Mouse (Mus musculus): ENCODE data around the gene 2210016L21Rik.

2210016L21Rik gene

DNA sequence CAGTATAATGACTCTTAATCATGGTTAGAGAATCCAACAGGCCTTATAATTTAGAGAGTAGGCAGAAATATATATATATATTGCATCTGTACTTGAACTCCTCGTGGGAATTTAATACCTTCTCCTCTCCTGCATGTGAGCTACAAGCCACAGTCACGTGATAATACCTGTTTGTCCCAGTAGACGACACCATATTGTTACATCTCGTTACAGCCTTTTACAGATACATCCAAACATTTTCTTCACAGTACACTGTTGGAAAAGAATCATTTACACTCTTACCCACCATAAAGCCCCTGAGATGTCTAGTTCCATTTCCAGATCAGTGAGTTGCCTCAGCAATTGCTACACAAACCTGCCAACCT lies 790 bp downstream of the 2210016L21Rik start:
- no peak for DNase-seq (ENCODE audit: extremely low read depth, low read depth)

DNA sequence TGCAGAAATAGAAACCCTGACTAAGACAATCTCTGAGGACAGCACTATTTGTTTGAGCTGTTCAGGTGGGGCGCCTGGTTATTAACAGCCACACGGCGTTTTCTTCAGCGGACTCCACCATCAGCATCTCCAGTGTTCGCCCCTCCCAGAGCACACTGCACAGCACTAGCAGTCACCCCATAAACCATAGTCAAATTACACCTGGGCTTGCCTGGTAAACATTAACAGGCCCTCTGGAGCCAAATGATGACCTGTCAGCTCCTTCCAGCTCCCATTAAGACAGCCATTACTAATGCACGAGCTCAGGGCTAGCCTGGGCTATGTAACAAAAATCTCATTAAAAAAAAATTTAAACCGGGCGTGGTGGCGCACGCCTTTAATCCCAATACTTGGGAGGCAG lies 3.1 kb downstream of the 2210016L21Rik start:
- DNase-seq (ENCODE audit: extremely low read depth, low read depth) = no peak

DNA sequence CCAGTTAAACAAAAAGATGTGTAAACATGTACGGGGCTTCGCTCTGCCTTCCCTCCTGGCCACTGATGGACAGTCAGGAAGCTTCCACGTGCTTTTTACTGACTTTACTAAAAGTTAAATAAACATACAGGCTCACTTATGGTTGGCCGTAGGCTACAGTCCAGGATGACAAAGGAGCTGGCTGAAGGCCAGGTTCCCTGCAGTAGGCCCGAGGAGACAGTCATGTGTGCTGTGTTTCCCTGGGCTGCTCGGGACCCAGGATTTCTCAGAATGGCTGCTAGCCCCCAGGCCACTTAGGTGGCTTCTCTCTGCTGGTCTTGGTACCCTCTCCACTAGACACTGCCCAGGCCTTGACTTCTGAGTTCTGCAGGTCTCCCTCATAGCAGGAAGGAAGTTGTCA lies 6.9 kb downstream of the 2210016L21Rik start:
- DNase-seq (ENCODE audit: extremely low read depth, low read depth) = no peak

GRCm38 (mm10) chr5:114949316-114949715 lies 7.4 kb downstream of the 2210016L21Rik start:
- DNase-seq (ENCODE audit: extremely low read depth, low read depth) = no peak

DNA sequence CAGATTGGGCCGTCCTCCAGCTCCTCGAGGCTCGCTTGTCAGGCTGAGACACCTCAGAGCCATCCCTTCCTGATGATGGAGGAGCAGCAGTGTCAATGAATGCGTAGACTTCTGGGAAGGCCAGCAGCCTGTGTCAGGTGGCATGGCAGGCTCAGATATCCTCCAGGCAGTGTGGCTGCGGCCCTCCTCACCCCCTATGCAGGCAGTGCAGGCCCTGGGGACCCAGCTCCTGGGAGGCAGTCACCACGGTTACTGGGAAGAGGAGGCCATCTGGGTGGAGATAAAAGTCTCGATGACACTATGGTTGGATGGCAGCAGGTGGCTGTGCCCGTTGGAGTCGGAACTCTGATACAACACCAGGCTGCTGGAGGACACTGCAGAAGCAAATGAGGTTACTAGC lies 7.9 kb downstream of the 2210016L21Rik start:
- no peak for DNase-seq (ENCODE audit: extremely low read depth, low read depth)

- no peak for DNase-seq (ENCODE audit: extremely low read depth, low read depth)
Measured at GRCm38 (mm10) chr5:114950669-114951068, 8.7 kb downstream of the 2210016L21Rik start.

- no peak for DNase-seq (ENCODE audit: extremely low read depth, low read depth)
Measured at GRCm38 (mm10) chr5:114951279-114951880, 9.4 kb downstream of the 2210016L21Rik start.

DNA sequence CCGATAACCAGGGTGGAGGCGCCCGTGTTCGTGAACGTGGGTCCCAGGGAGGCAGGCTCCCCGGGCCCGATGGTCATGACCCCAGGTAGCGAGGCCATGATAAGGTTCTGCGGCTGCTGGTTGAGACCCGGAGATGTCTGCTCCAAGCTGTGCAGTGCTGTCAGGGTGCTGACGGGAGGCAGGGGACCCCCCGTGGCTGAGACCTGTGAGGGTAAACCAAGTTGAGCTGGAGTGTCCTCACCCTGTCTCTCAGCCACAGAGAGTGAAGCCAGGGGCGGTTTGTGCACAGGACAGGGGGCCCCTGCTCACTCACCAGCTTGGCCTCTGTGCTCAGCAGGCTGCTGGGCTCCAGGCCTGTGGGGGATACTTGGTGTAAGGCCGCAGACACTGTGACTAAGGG lies 11.4 kb downstream of the 2210016L21Rik start:
- no peak for DNase-seq (ENCODE audit: extremely low read depth, low read depth)

DNA sequence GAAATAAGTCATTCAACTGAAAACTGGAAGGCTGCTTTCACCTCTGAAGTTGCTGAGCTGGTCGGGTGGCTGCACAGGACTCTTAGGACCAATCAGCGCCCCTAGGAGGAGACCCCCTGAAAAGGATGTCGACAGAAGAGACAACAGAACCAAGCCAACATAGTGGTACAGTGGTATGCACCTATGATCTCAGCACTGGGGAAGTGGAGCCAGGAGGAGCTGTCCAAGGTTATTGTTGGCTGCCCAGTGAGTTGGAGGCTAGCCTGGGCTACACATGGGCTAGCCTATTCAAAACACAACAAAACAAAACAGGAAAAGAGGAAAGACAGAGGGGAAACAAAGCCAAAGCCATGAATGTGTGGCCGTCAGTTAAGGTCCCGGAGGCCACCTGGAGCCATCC lies 16.1 kb downstream of the 2210016L21Rik start:
- no peak for DNase-seq (ENCODE audit: extremely low read depth, low read depth)

DNA sequence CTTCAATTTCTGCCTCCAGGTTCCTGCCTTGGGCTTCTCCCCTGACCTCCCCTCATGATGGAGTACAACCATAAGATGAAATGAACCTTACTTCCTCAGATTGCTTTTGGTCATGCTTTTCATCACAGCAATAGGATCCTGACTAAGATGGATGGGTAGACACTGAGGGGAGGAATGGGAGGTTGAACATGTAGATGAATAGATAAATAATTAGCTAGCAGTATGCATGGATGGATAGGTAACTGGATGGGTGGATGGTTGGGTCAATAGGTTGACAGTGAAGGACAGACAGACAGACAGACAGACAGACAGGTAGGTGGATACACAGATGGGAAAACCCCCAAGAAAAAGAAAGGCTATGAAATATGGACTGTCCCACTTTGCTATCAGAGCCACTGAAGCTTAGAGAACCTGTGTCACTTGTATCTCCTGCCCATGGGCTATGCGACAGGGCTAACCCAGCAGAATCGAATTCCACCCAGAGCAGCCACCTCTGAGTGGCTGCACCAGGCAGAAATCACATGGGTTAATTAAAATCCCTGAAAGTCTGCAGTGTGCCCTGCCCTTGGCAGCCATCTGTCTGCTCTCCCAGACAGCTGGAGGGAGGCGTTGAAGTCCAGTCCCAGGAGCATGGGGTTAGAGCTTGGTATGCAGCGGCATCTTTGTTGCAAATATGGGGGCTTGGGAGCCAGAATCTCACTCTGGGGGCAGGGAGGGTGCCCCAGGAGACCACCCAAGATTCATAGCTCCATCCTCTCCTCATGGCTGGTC lies 19.8 kb downstream of the 2210016L21Rik start:
- DNase-seq (ENCODE audit: extremely low read depth, low read depth) = no peak

DNA sequence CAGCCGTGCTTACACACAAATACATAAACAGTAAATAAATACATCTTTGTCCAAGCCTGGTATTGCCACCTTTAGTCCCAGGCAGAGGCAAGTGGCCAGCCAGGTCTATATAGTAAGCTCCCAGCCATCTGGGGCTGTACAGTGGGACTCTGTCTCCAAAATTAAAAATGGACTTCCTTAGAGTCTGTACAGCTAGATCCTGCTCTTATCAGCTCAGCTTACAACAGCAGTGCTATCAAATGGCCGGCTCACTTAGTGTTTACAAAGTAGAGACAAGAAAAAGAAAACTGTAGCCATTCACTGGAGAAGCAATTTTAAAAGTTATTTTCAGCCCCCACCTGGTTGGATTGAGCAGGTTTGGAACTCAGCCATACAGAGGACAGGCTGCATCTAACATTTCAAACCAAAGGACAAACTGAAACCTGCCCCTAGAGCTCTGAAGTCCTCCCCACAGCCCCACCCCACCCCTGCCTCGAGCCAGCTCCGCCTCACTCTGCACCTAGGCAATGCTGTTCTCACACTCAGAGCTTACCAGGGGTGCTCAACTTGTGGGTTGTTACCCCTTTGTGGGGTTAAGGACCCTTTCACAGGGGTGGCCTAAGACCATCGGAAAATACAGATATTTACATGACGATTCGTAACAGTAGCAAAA lies 22.5 kb downstream of the 2210016L21Rik start:
- DNase-seq (ENCODE audit: extremely low read depth, low read depth) = no peak

- no peak for DNase-seq (ENCODE audit: extremely low read depth, low read depth)
Measured at GRCm38 (mm10) chr5:114964967-114965898, 23.3 kb downstream of the 2210016L21Rik start.

DNA sequence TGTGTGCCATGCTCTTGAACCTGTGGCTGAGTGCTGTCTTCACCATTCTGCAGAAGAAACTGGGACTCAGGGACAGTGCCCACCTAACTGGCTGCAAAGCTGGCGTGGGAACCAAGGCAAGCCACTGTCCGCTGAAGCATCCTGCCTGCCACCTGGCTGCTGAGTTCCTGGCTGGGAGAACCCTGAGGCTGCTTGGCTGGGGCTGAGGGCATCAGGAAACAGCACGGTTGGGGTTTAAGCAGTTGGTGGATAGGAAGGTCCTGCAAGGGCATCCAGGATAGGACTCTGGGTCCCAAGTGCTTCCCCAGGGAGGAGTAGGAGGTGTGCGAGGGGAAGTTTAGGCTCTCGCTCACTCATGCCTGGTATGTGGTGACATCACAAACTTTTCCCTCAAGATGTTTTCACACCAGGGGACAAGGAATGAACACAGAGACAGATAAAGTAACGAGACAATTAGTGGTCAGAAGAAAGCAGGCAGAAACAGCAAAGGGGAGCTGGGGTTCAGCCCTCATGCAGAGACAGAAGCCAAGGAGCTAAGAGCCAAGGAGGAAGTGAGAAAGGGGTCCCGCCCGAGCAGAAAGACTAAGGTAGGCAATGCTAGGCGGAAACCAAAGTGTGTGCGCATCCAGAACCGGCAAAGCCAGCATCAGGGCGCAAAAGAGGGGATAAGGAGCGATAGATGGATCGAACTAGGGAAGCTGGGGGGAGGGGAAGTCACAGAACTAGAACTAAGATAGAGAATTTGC lies 25.7 kb downstream of the 2210016L21Rik start:
- no peak for DNase-seq (ENCODE audit: extremely low read depth, low read depth)

- no peak for DNase-seq (ENCODE audit: extremely low read depth, low read depth)
Measured at GRCm38 (mm10) chr5:114968651-114969050, 26.7 kb downstream of the 2210016L21Rik start.

- no peak for DNase-seq (ENCODE audit: extremely low read depth, low read depth)
Measured at GRCm38 (mm10) chr5:114969064-114969463, 27.1 kb downstream of the 2210016L21Rik start.

- no peak for DNase-seq (ENCODE audit: extremely low read depth, low read depth)
Measured at GRCm38 (mm10) chr5:114969609-114970215, 27.8 kb downstream of the 2210016L21Rik start.

DNA sequence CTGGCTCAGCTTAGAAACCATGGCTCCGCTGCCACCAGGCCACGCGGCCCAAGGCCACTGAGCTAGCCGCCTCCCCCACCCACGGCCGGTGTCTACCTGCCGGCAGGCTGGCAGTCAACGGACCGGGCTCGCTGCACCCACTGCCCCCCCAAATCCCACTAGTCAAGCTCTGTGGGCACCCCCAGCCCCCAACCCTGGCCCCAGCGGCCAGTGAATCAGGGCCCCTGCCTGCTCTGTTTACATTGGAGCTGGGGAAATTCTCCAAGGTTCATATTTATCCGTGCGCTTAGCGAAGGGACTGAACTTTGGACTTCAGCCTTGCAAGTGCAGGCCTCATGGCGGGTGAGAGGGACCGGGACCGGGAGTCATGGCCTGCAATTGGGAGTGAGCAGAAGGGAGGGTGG lies 28.9 kb downstream of the 2210016L21Rik start, which contains the start of gene Hnf1a:
Gene Hnf1a (minus strand): TSS at position 271 of the 404 bp plus-strand sequence.
- no peak for DNase-seq (ENCODE audit: extremely low read depth, low read depth)

GRCm38 (mm10) chr5:114972201-114972600 lies 30.2 kb downstream of the 2210016L21Rik start:
- DNase-seq (ENCODE audit: extremely low read depth, low read depth) = no peak

- no peak for DNase-seq (ENCODE audit: extremely low read depth, low read depth)
Measured at GRCm38 (mm10) chr5:114973131-114973530, 31.2 kb downstream of the 2210016L21Rik start.

DNA sequence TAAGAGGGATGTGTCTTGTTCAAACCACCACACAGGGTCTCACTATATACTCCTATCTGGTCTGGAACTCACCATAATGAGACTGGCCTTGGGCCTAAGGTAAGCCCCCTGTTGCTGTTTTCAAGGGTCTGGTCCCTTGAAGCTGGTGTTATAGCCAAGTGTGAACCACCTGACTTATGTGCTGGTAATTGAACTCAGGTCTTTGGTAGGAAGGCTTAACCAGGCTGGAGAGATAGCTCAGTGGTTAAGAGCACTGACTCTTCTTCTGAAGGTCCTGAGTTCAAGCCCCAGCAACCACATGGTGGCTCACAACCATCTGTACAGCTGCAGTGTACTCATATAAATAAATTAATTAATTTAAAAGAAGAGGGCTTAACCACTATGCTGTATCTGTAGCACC lies 35.0 kb downstream of the 2210016L21Rik start:
- no peak for DNase-seq (ENCODE audit: extremely low read depth, low read depth)

Data from MEL-GATA-1-ER (cell line).